Mouse (Mus musculus): ENCODE results near the gene Rsf1. TPM values are rescaled to one million over a fixed set of nuclear protein-coding genes. Genes with fewer than 3 reads are reported as not detected.

The Rsf1 gene
- polyA plus RNA-seq, 1 experiment from 2014 or later = 14.8 TPM

- Histone ChIP-seq H3K9me3 (ENCODE audit: control insufficient read depth, low read length) (no peaks in the 10 kb centered on the region), H3K4me1 (ENCODE audit: control insufficient read depth in 2 of 2, insufficient read depth in 2 of 2, low read length in 2 of 2) (peaks cover 8 to 9% of the 10 kb centered on the region in 2 experiments; a peak in 1 of 4 replicates), H3K4me2 (ENCODE audit: low read length) (no peak overlapping the region), H3K4me3 (ENCODE audit: control insufficient read depth in 1 of 2, insufficient read depth in 1 of 2, low read depth in 1 of 2, low read length in 2 of 2) (no peak overlapping the region), H3K27ac (replicated peaks in 1 of 2; ENCODE audit: control insufficient read depth in 1 of 2, insufficient read depth in 1 of 2, low read depth in 2 of 2, low read length in 2 of 2) (no peak overlapping the region), H3K9ac (ENCODE audit: low read length) (no peak overlapping the region), H3K36me3 (ENCODE audit: control insufficient read depth, insufficient read depth, low read length) (no peaks in the 10 kb centered on the region), H3K27me3 (ENCODE audit: control insufficient read depth, insufficient read depth, low read length) (peaks cover 2% of the 10 kb centered on the region; the same call in 1 of the 2 replicates)
- 73% methylated on average over 8 of the region's 8 CpGs for WGBS
- no peak for ATAC-seq (ENCODE audit: insufficient number of reproducible peaks, insufficient read depth, low FRiP score, low read depth)
These were observed 155.3 kb downstream of the Rsf1 start for GRCm38 (mm10) chr7:97735021-97735420.

GRCm38 (mm10) chr7:97735886-97736420 is 156.3 kb downstream of the Rsf1 start:
- WGBS = 54% methylated on average over 4 of the region's 4 CpGs
- Histone ChIP-seq H3K4me3 (ENCODE audit: control insufficient read depth in 1 of 2, insufficient read depth in 1 of 2, low read depth in 1 of 2, low read length in 2 of 2) (no peak overlapping the region), H3K9me3 (ENCODE audit: control insufficient read depth, low read length) (no peaks in the 10 kb centered on the region), H3K4me2 (ENCODE audit: low read length) (no peak overlapping the region), H3K4me1 (ENCODE audit: control insufficient read depth in 2 of 2, insufficient read depth in 2 of 2, low read length in 2 of 2) (peaks cover 5 to 6% of the 10 kb centered on the region in 2 experiments; a peak in 1 of 4 replicates), H3K27ac (replicated peaks in 1 of 2; ENCODE audit: control insufficient read depth in 1 of 2, insufficient read depth in 1 of 2, low read depth in 2 of 2, low read length in 2 of 2) (no peak overlapping the region), H3K36me3 (ENCODE audit: control insufficient read depth, insufficient read depth, low read length) (no peaks in the 10 kb centered on the region), H3K27me3 (ENCODE audit: control insufficient read depth, insufficient read depth, low read length) (peaks cover 2% of the 10 kb centered on the region; the same call in 1 of the 2 replicates), H3K9ac (ENCODE audit: low read length) (no peak overlapping the region)
- ATAC-seq (ENCODE audit: insufficient number of reproducible peaks, insufficient read depth, low FRiP score, low read depth) = no peak

- Histone ChIP-seq H3K9me3 (ENCODE audit: control insufficient read depth, low read length) (no peaks in the 10 kb centered on the region), H3K9ac (ENCODE audit: low read length) (peak overlapping the region; percentile 74), H3K36me3 (ENCODE audit: control insufficient read depth, insufficient read depth, low read length) (no peaks in the 10 kb centered on the region), H3K4me3 (ENCODE audit: control insufficient read depth in 1 of 2, insufficient read depth in 1 of 2, low read depth in 1 of 2, low read length in 2 of 2) (peak overlapping the region; percentile 58 to 62), H3K4me2 (ENCODE audit: low read length) (peak overlapping the region; percentile 99), H3K4me1 (ENCODE audit: control insufficient read depth in 2 of 2, insufficient read depth in 2 of 2, low read length in 2 of 2) (peaks cover 5 to 6% of the 10 kb centered on the region in 2 experiments; a peak in 1 of 4 replicates), H3K27ac (replicated peaks in 1 of 2; ENCODE audit: control insufficient read depth in 1 of 2, insufficient read depth in 1 of 2, low read depth in 2 of 2, low read length in 2 of 2) (no peak overlapping the region), H3K27me3 (ENCODE audit: control insufficient read depth, insufficient read depth, low read length) (peaks cover 2% of the 10 kb centered on the region; the same call in 1 of the 2 replicates)
- 7% methylated on average over 12 of the region's 12 CpGs for WGBS
- ATAC-seq (ENCODE audit: insufficient number of reproducible peaks, insufficient read depth, low FRiP score, low read depth) = no peak
These were observed 157.6 kb downstream of the Rsf1 start for GRCm38 (mm10) chr7:97737256-97737637.

- peak; percentile 97 for ATAC-seq (ENCODE audit: insufficient number of reproducible peaks, insufficient read depth, low FRiP score, low read depth)
These were observed 158.2 kb downstream of the Rsf1 start, which contains the start of gene Aqp11 for GRCm38 (mm10) chr7:97737638-97738456. Gene Aqp11, minus strand, starts transcription at chr7:97738289.

GRCm38 (mm10) chr7:97740948-97741347 is 161.3 kb downstream of the Rsf1 start:
- peaks cover 5 to 6% of the 10 kb centered on the region in 2 experiments; a peak in 1 of 4 replicates for H3K4me1 ChIP-seq (ENCODE audit: control insufficient read depth in 2 of 2, insufficient read depth in 2 of 2, low read length in 2 of 2)
- no peaks in the 10 kb centered on the region for H3K9me3 ChIP-seq (ENCODE audit: control insufficient read depth, low read length)
- WGBS = 81% methylated on average over 10 of the region's 10 CpGs
- H3K4me2 ChIP-seq (ENCODE audit: low read length) = no peak overlapping the region
- no peak overlapping the region for H3K9ac ChIP-seq (ENCODE audit: low read length)
- H3K4me3 ChIP-seq (ENCODE audit: control insufficient read depth in 1 of 2, insufficient read depth in 1 of 2, low read depth in 1 of 2, low read length in 2 of 2) = no peak overlapping the region
- ATAC-seq (ENCODE audit: insufficient number of reproducible peaks, insufficient read depth, low FRiP score, low read depth) = no peak
- H3K36me3 ChIP-seq (ENCODE audit: control insufficient read depth, insufficient read depth, low read length) = no peaks in the 10 kb centered on the region
- H3K27ac ChIP-seq (replicated peaks in 1 of 2; ENCODE audit: control insufficient read depth in 1 of 2, insufficient read depth in 1 of 2, low read depth in 2 of 2, low read length in 2 of 2) = no peak overlapping the region
- peaks cover 2% of the 10 kb centered on the region; the same call in 1 of the 2 replicates for H3K27me3 ChIP-seq (ENCODE audit: control insufficient read depth, insufficient read depth, low read length)

More at GRCm38 (mm10) chr7:97737638-97738456, 158.2 kb downstream of the Rsf1 start, which contains the start of gene Aqp11:
- H3K9me3 ChIP-seq (ENCODE audit: control insufficient read depth, low read length) = no peaks in the 10 kb centered on the region
- under 1% methylated on average over 45 of the region's 64 CpGs for WGBS
- peak within 1 kb of the TSS; percentile 99 for H3K4me2 ChIP-seq (ENCODE audit: low read length)
- peak within 1 kb of the TSS; percentile 74 for H3K9ac ChIP-seq (ENCODE audit: low read length)
- H3K4me1 ChIP-seq (ENCODE audit: control insufficient read depth in 2 of 2, insufficient read depth in 2 of 2, low read length in 2 of 2) = peaks cover 5 to 6% of the 10 kb centered on the region in 2 experiments; a peak in 1 of 4 replicates
- no peaks in the 10 kb centered on the region for H3K36me3 ChIP-seq (ENCODE audit: control insufficient read depth, insufficient read depth, low read length)
- H3K27me3 ChIP-seq (ENCODE audit: control insufficient read depth, insufficient read depth, low read length) = peaks cover 2% of the 10 kb centered on the region; the same call in 1 of the 2 replicates
- peak within 1 kb of the TSS; percentile 33 to 48; a peak in 1 of 4 replicates for H3K27ac ChIP-seq (replicated peaks in 1 of 2; ENCODE audit: control insufficient read depth in 1 of 2, insufficient read depth in 1 of 2, low read depth in 2 of 2, low read length in 2 of 2)
- peak within 1 kb of the TSS; percentile 58 to 62 for H3K4me3 ChIP-seq (ENCODE audit: control insufficient read depth in 1 of 2, insufficient read depth in 1 of 2, low read depth in 1 of 2, low read length in 2 of 2)

GRCm38 (mm10) chr7:97741756-97742291 is 162.1 kb downstream of the Rsf1 start:
- Histone ChIP-seq H3K36me3 (ENCODE audit: control insufficient read depth, insufficient read depth, low read length) (no peaks in the 10 kb centered on the region), H3K9me3 (ENCODE audit: control insufficient read depth, low read length) (no peaks in the 10 kb centered on the region), H3K27ac (replicated peaks in 1 of 2; ENCODE audit: control insufficient read depth in 1 of 2, insufficient read depth in 1 of 2, low read depth in 2 of 2, low read length in 2 of 2) (no peak overlapping the region), H3K27me3 (ENCODE audit: control insufficient read depth, insufficient read depth, low read length) (peaks cover 1% of the 10 kb centered on the region; the same call in 1 of the 2 replicates), H3K4me3 (ENCODE audit: control insufficient read depth in 1 of 2, insufficient read depth in 1 of 2, low read depth in 1 of 2, low read length in 2 of 2) (no peak overlapping the region), H3K4me2 (ENCODE audit: low read length) (no peak overlapping the region), H3K9ac (ENCODE audit: low read length) (no peak overlapping the region), H3K4me1 (ENCODE audit: control insufficient read depth in 2 of 2, insufficient read depth in 2 of 2, low read length in 2 of 2) (peaks cover 5 to 6% of the 10 kb centered on the region in 2 experiments; a peak in 1 of 4 replicates)
- WGBS = 31% methylated on average over 1 of the region's 1 CpGs
- ATAC-seq (ENCODE audit: insufficient number of reproducible peaks, insufficient read depth, low FRiP score, low read depth) = no peak
